Mouse (Mus musculus) C2C12 (cell line): Measurements from ENCODE around the gene Lif.

ENCODE experiments used
- CTCF ChIP-seq: IDR thresholded peaks from one replicate; pipeline ENCODE4 v1.5.1; 2011; ENCODE audit not compliant: control insufficient read depth, insufficient read depth, insufficient read length
- MAX ChIP-seq: IDR thresholded peaks from one replicate; pipeline ENCODE4 v1.6.1; 2011; ENCODE audit warnings: mild to moderate bottlenecking, control low read depth
- MYOD1 ChIP-seq: IDR thresholded peaks from one replicate; pipeline ENCODE4 v1.6.1; 2011; ENCODE audit warnings: low read depth; ENCODE audit not compliant: control insufficient read depth, insufficient read length
- USF1 ChIP-seq: IDR thresholded peaks from one replicate; pipeline ENCODE4 v1.6.1; 2011; ENCODE audit warnings: low read depth, mild to moderate bottlenecking, control low read depth, moderate library complexity

GRCm38 (mm10) chr11:4317287-4317686 is 59.9 kb downstream of the Lif start:
- TF ChIP-seq CTCF, result no peak
- no peak for TF ChIP-seq USF1
- no peak for TF ChIP-seq MAX
- TF ChIP-seq MYOD1, result no peak
